17 mouse cellular contexts compared by ENCODE assay signal in genomic region chr15:94288015-94288414, GRCm38 (mm10).
A peak's percentile ranks its signal among the peaks of the same experiment; 100 is the strongest.
DNase-seq lines count a peak whose midpoint lies in the region; ATAC-seq and TF ChIP-seq lines count a peak whose summit lies in the region.
"Had no signal": no experiment of that assay in that cellular context is flagged by ENCODE, and none has a peak within 500 bp of the region (broad histone marks: within the 10 kb centered on the region; RNA-seq: fewer than 3 reads in every experiment).

No protein-coding gene starts in this region.

- no peaks in the 10 kb centered on the region for H3K9me3 ChIP-seq in forebrain, embryonic 16.5 days (ENCODE audit: control insufficient read depth, low read length)
- H3K9me3 ChIP-seq in forebrain, embryonic 14.5 days (replicated peaks; ENCODE audit: control insufficient read depth, low read length): no peaks in the 10 kb centered on the region
- H3K9me3 ChIP-seq in hindbrain, embryonic 16.5 days (ENCODE audit: control insufficient read depth, low read length): no peaks in the 10 kb centered on the region
- H3K9me3 ChIP-seq in hindbrain, embryonic 12.5 days (replicated peaks): no peaks in the 10 kb centered on the region
- H3K9me3 ChIP-seq in midbrain, embryonic 11.5 days (ENCODE audit: control insufficient read depth, low read length): no peaks in the 10 kb centered on the region
- no peaks in the 10 kb centered on the region for H3K9me3 ChIP-seq in midbrain, embryonic 15.5 days
- H3K9me3 ChIP-seq: embryonic facial prominence, embryonic 13.5 days; heart, embryonic 15.5 days; hindbrain, embryonic 10.5 days; intestine, embryonic 15.5 days had no signal

- no peak overlapping the region for H3K4me3 ChIP-seq in forebrain, embryonic 16.5 days (replicated peaks; ENCODE audit: low read length)
- no peak overlapping the region for H3K4me3 ChIP-seq in forebrain, embryonic 14.5 days (ENCODE audit: low read depth, low read length)
- no peak overlapping the region for H3K4me3 ChIP-seq in hindbrain, embryonic 16.5 days (ENCODE audit: low read length)
- no peak overlapping the region for H3K4me3 ChIP-seq in hindbrain, embryonic 12.5 days
- no peak overlapping the region for H3K4me3 ChIP-seq in midbrain, embryonic 11.5 days (ENCODE audit: low read depth, low read length)
- H3K4me3 ChIP-seq in midbrain, embryonic 15.5 days: no peak overlapping the region
- H3K4me3 ChIP-seq: embryonic facial prominence, embryonic 13.5 days; gastrocnemius, adult 2 months; heart, embryonic 15.5 days; hindbrain, embryonic 10.5 days; intestine, embryonic 15.5 days had no signal

- no peak overlapping the region for H3K4me2 ChIP-seq in forebrain, embryonic 16.5 days (ENCODE audit: low read length)
- H3K4me2 ChIP-seq in forebrain, embryonic 14.5 days (ENCODE audit: low read length): no peak overlapping the region
- no peak overlapping the region for H3K4me2 ChIP-seq in hindbrain, embryonic 16.5 days (ENCODE audit: low read length)
- no peak overlapping the region for H3K4me2 ChIP-seq in hindbrain, embryonic 12.5 days (replicated peaks)
- no peak overlapping the region for H3K4me2 ChIP-seq in midbrain, embryonic 11.5 days
- no peak overlapping the region for H3K4me2 ChIP-seq in midbrain, embryonic 15.5 days
- H3K4me2 ChIP-seq: embryonic facial prominence, embryonic 13.5 days; heart, embryonic 15.5 days; intestine, embryonic 15.5 days had no signal

- no peak overlapping the region for H3K9ac ChIP-seq in forebrain, embryonic 16.5 days (replicated peaks; ENCODE audit: low read depth, low read length)
- no peak overlapping the region for H3K9ac ChIP-seq in forebrain, embryonic 14.5 days (ENCODE audit: low read length)
- no peak overlapping the region for H3K9ac ChIP-seq in hindbrain, embryonic 16.5 days (ENCODE audit: low read depth, low read length)
- no peak overlapping the region for H3K9ac ChIP-seq in hindbrain, embryonic 12.5 days
- no peak overlapping the region for H3K9ac ChIP-seq in midbrain, embryonic 11.5 days (ENCODE audit: low read length)
- no peak overlapping the region for H3K9ac ChIP-seq in midbrain, embryonic 15.5 days
- H3K9ac ChIP-seq: embryonic facial prominence, embryonic 13.5 days; heart, embryonic 15.5 days; intestine, embryonic 15.5 days had no signal

- no peak for DNase-seq in forebrain, embryonic 14.5 days (ENCODE audit: low spot score)
- DNase-seq in midbrain, embryonic 11.5 days (ENCODE audit: low spot score, missing footprints): peak; percentile 31
- DNase-seq in brain, embryonic 14.5 days (ENCODE audit: low read depth): peak; percentile 40
- DNase-seq: adrenal gland, postnatal 10 days; cerebellum, adult 18-20 months; cerebellum, adult 9-11 months; cerebellum, postnatal 36 days; gastrocnemius, adult 2 months; gastrocnemius, postnatal 25 days had no signal

- ATAC-seq in forebrain, embryonic 16.5 days: peak; percentile 47; the same call in 1 of the 2 replicates
- no peak for ATAC-seq in forebrain, embryonic 14.5 days
- ATAC-seq in hindbrain, embryonic 16.5 days: peak; percentile 65; the same call in 1 of the 2 replicates
- no peak for ATAC-seq in hindbrain, embryonic 12.5 days (ENCODE audit: low FRiP score)
- ATAC-seq in midbrain, embryonic 11.5 days (ENCODE audit: low FRiP score): no peak
- no peak for ATAC-seq in midbrain, embryonic 15.5 days (replicated peaks)
- ATAC-seq: intestine, embryonic 15.5 days had no signal

- TF ChIP-seq CTCF in brain, embryonic 14.5 days (IDR thresholded peaks at IDR 0.05; ENCODE audit: borderline replicate concordance, extremely low read depth, insufficient read depth, insufficient read length): no peak

- TF ChIP-seq POLR2A in brain, embryonic 14.5 days (IDR thresholded peaks at IDR 0.05; ENCODE audit: borderline replicate concordance, extremely low read depth, insufficient read depth, insufficient read length, poor library complexity, severe bottlenecking): no peak

- 69% methylated on average over 2 of the region's 2 CpGs for WGBS in forebrain, embryonic 16.5 days
- WGBS in forebrain, embryonic 14.5 days: 84% methylated on average over 2 of the region's 2 CpGs
- 73% methylated on average over 2 of the region's 2 CpGs for WGBS in hindbrain, embryonic 16.5 days
- 94% methylated on average over 2 of the region's 2 CpGs for WGBS in hindbrain, embryonic 12.5 days
- WGBS in midbrain, embryonic 11.5 days: 93% methylated on average over 2 of the region's 2 CpGs
- WGBS in midbrain, embryonic 15.5 days: 84% methylated on average over 2 of the region's 2 CpGs

- no peak overlapping the region for H3K27ac ChIP-seq in forebrain, embryonic 16.5 days (ENCODE audit: low read length)
- no peak overlapping the region for H3K27ac ChIP-seq in forebrain, embryonic 14.5 days (ENCODE audit: low read depth, low read length)
- no peak overlapping the region for H3K27ac ChIP-seq in hindbrain, embryonic 16.5 days (ENCODE audit: low read depth, low read length)
- H3K27ac ChIP-seq in hindbrain, embryonic 12.5 days: no peak overlapping the region
- H3K27ac ChIP-seq in midbrain, embryonic 11.5 days (ENCODE audit: low read depth, low read length): no peak overlapping the region
- no peak overlapping the region for H3K27ac ChIP-seq in midbrain, embryonic 15.5 days
- H3K27ac ChIP-seq: embryonic facial prominence, embryonic 13.5 days; gastrocnemius, adult 2 months; heart, embryonic 15.5 days; hindbrain, embryonic 10.5 days; intestine, embryonic 15.5 days had no signal

- H3K4me1 ChIP-seq in forebrain, embryonic 16.5 days (replicated peaks; ENCODE audit: control insufficient read depth, insufficient read depth, low read length): no peaks in the 10 kb centered on the region; the same call in 1 of the 2 replicates
- H3K4me1 ChIP-seq in forebrain, embryonic 14.5 days (ENCODE audit: control insufficient read depth, insufficient read depth, low read length): no peaks in the 10 kb centered on the region
- H3K4me1 ChIP-seq in hindbrain, embryonic 16.5 days (ENCODE audit: control insufficient read depth, insufficient read depth, low read depth, low read length): no peaks in the 10 kb centered on the region
- H3K4me1 ChIP-seq in hindbrain, embryonic 12.5 days: no peaks in the 10 kb centered on the region
- H3K4me1 ChIP-seq in midbrain, embryonic 11.5 days (ENCODE audit: control insufficient read depth, insufficient read depth, low read length): no peaks in the 10 kb centered on the region
- no peaks in the 10 kb centered on the region for H3K4me1 ChIP-seq in midbrain, embryonic 15.5 days
- H3K4me1 ChIP-seq: embryonic facial prominence, embryonic 13.5 days; heart, embryonic 15.5 days; intestine, embryonic 15.5 days had no signal

- no peaks in the 10 kb centered on the region for H3K27me3 ChIP-seq in forebrain, embryonic 16.5 days (replicated peaks; ENCODE audit: control insufficient read depth, insufficient read depth, low read length)
- no peaks in the 10 kb centered on the region for H3K27me3 ChIP-seq in forebrain, embryonic 14.5 days (replicated peaks; ENCODE audit: control insufficient read depth, insufficient read depth, low read length)
- no peaks in the 10 kb centered on the region for H3K27me3 ChIP-seq in hindbrain, embryonic 16.5 days (replicated peaks; ENCODE audit: control insufficient read depth, insufficient read depth, low read length)
- H3K27me3 ChIP-seq in hindbrain, embryonic 12.5 days: no peaks in the 10 kb centered on the region
- H3K27me3 ChIP-seq in midbrain, embryonic 11.5 days (ENCODE audit: control insufficient read depth, insufficient read depth, low read length): no peaks in the 10 kb centered on the region
- H3K27me3 ChIP-seq in midbrain, embryonic 15.5 days (replicated peaks): no peaks in the 10 kb centered on the region
- H3K27me3 ChIP-seq: embryonic facial prominence, embryonic 13.5 days; heart, embryonic 15.5 days; intestine, embryonic 15.5 days had no signal

- H3K36me3 ChIP-seq in forebrain, embryonic 16.5 days (ENCODE audit: control insufficient read depth, insufficient read depth): no peaks in the 10 kb centered on the region
- H3K36me3 ChIP-seq in forebrain, embryonic 14.5 days (ENCODE audit: control insufficient read depth, insufficient read depth, low read length): no peaks in the 10 kb centered on the region
- no peaks in the 10 kb centered on the region for H3K36me3 ChIP-seq in hindbrain, embryonic 16.5 days (ENCODE audit: control insufficient read depth, insufficient read depth, low read length)
- no peaks in the 10 kb centered on the region for H3K36me3 ChIP-seq in hindbrain, embryonic 12.5 days
- no peaks in the 10 kb centered on the region for H3K36me3 ChIP-seq in midbrain, embryonic 11.5 days (ENCODE audit: control insufficient read depth, insufficient read depth, low read length)
- no peaks in the 10 kb centered on the region for H3K36me3 ChIP-seq in midbrain, embryonic 15.5 days (replicated peaks)
- H3K36me3 ChIP-seq: embryonic facial prominence, embryonic 13.5 days; heart, embryonic 15.5 days; hindbrain, embryonic 10.5 days; intestine, embryonic 15.5 days had no signal

Comparison
In these comparisons a context has a peak if more than half of its experiments do, and no peak if none do; other contexts are left out.
1. ATAC-seq: peak in forebrain, embryonic 16.5 days (single experiment) and hindbrain, embryonic 16.5 days (single experiment); none in forebrain, embryonic 14.5 days (single experiment), hindbrain, embryonic 12.5 days (single experiment), midbrain, embryonic 11.5 days (single experiment) and midbrain, embryonic 15.5 days (single experiment).